Mouse (Mus musculus) hindbrain, embryonic 11.5 days (tissue): ENCODE results near the gene Tmem38b. TPM values are rescaled to one million over a fixed set of nuclear protein-coding genes. Genes with fewer than 3 reads are reported as not detected.

Source experiments
- ATAC-seq: fragments of 200-750 bp; cut with Nextera tagmentation; 2 replicates; pipeline ENCODE4 v1.8.0; 2017; ENCODE audit warnings: mild to moderate bottlenecking, moderate TSS enrichment, moderate library complexity; ENCODE audit not compliant: low FRiP score
- DNase-seq: peaks from one replicate; pipeline ENCODE4 v3.0.0-alpha.2; 2015; ENCODE audit warnings: low spot score
- H3K27ac ChIP-seq: fragments of 300-500 bp; sonication (generic); 2 replicates; pipeline ENCODE4 v1.5.1; 2014; ENCODE audit warnings: mild to moderate bottlenecking, low read depth, low read length
- H3K27me3 ChIP-seq: fragments of 300-500 bp; sonication (generic); 2 replicates; pipeline ENCODE4 v1.6.1; 2014; ENCODE audit warnings: mild to moderate bottlenecking, low read length, moderate library complexity, mixed read lengths; ENCODE audit not compliant: control insufficient read depth, insufficient read depth
- H3K36me3 ChIP-seq: fragments of 300-500 bp; sonication (generic); 2 replicates; pipeline ENCODE4 v1.6.1; 2014; ENCODE audit warnings: mild to moderate bottlenecking, low read length, moderate library complexity, mixed read lengths; ENCODE audit not compliant: control insufficient read depth, insufficient read depth
- H3K4me1 ChIP-seq: fragments of 300-500 bp; sonication (generic); replicated peaks from 2 replicates; pipeline ENCODE4 v1.6.1; 2014; ENCODE audit warnings: low read length, mixed read lengths; ENCODE audit not compliant: control insufficient read depth, insufficient read depth
- H3K4me2 ChIP-seq: fragments of 300-500 bp; sonication (generic); replicated peaks from 2 replicates; pipeline ENCODE4 v1.6.1; 2014; ENCODE audit warnings: mild to moderate bottlenecking, low read depth, low read length
- H3K4me3 ChIP-seq: fragments of 300-500 bp; sonication (generic); 2 replicates; pipeline ENCODE4 v1.5.1; 2014; ENCODE audit warnings: low read depth, low read length
- H3K9ac ChIP-seq: fragments of 300-500 bp; sonication (generic); 2 replicates; pipeline ENCODE4 v1.6.1; 2014; ENCODE audit warnings: low read depth, low read length
- H3K9me3 ChIP-seq: fragments of 300-500 bp; sonication (generic); 2 replicates; pipeline ENCODE4 v1.6.1; 2016; ENCODE audit warnings: low read length; ENCODE audit not compliant: control insufficient read depth
- WGBS: fragments of 180-500 bp; shearing (Covaris S2); extraction: QIAGEN DNeasy Blood & Tissue Kit; methylation state at CpG from one replicate; pipeline ENCODE4 v1.1.7; 2014; 5-methylcytosine and 5-hydroxymethylcytosine counted together
- polyA plus RNA-seq: library from polyadenylated mRNA; unstranded; fragments of >200 nt; fragmentation: Nextera tagmentation; extraction: Ambion mirVana; gene quantifications from 2 replicates; pipeline ENCODE4 v1.2.1, GENCODE M21; 2014

Gene Tmem38b
- polyA plus RNA-seq, 1 experiment from 2014 or later = 5.8 TPM

- Histone ChIP-seq H3K4me1 (no peaks in the 10 kb centered on the region), H3K9me3 (no peaks in the 10 kb centered on the region), H3K4me2 (no peak overlapping the region), H3K27ac (no peak overlapping the region), H3K4me3 (no peak overlapping the region), H3K27me3 (no peaks in the 10 kb centered on the region), H3K36me3 (no peaks in the 10 kb centered on the region), H3K9ac (no peak overlapping the region)
- DNase-seq (no peak), ATAC-seq (no peak)
- 61% methylated on average over 22 of the region's 22 CpGs for WGBS
Observed at GRCm38 (mm10) chr4:53886342-53887088, 60.7 kb downstream of the Tmem38b start.

- H3K27ac ChIP-seq = no peak overlapping the region
- H3K4me2 ChIP-seq = no peak overlapping the region
- no peaks in the 10 kb centered on the region for H3K9me3 ChIP-seq
- no peaks in the 10 kb centered on the region for H3K36me3 ChIP-seq
- no peaks in the 10 kb centered on the region for H3K4me1 ChIP-seq
- no peak for ATAC-seq
- no peaks in the 10 kb centered on the region for H3K27me3 ChIP-seq
- 76% methylated on average over 1 of the region's 1 CpGs for WGBS
- no peak overlapping the region for H3K9ac ChIP-seq
- DNase-seq = no peak
- no peak overlapping the region for H3K4me3 ChIP-seq
Observed at GRCm38 (mm10) chr4:53895335-53895734, 69.5 kb downstream of the Tmem38b start.

GRCm38 (mm10) chr4:53896150-53896833 lies 70.4 kb downstream of the Tmem38b start:
- 87% methylated on average over 7 of the region's 7 CpGs for WGBS

GRCm38 (mm10) chr4:53900386-53900971 lies 74.6 kb downstream of the Tmem38b start:
- WGBS = 50% methylated on average over 6 of the region's 6 CpGs
- Histone ChIP-seq H3K9ac (no peak overlapping the region), H3K36me3 (no peaks in the 10 kb centered on the region), H3K9me3 (no peaks in the 10 kb centered on the region), H3K27me3 (no peaks in the 10 kb centered on the region), H3K4me1 (no peaks in the 10 kb centered on the region), H3K4me3 (no peak overlapping the region), H3K4me2 (no peak overlapping the region), H3K27ac (no peak overlapping the region)
- no peak for DNase-seq
- no peak for ATAC-seq

More at GRCm38 (mm10) chr4:53896150-53896833, 70.4 kb downstream of the Tmem38b start:
- no peak overlapping the region for H3K4me2 ChIP-seq
- no peaks in the 10 kb centered on the region for H3K4me1 ChIP-seq
- no peak for ATAC-seq
- no peak overlapping the region for H3K27ac ChIP-seq
- H3K9me3 ChIP-seq = no peaks in the 10 kb centered on the region
- no peak overlapping the region for H3K4me3 ChIP-seq
- no peaks in the 10 kb centered on the region for H3K27me3 ChIP-seq
- H3K9ac ChIP-seq = no peak overlapping the region
- no peak for DNase-seq
- H3K36me3 ChIP-seq = no peaks in the 10 kb centered on the region

- H3K27me3 ChIP-seq = no peaks in the 10 kb centered on the region
- 91% methylated on average over 7 of the region's 7 CpGs for WGBS
- H3K9me3 ChIP-seq = no peaks in the 10 kb centered on the region
- H3K9ac ChIP-seq = no peak overlapping the region
- DNase-seq = no peak
- no peaks in the 10 kb centered on the region for H3K36me3 ChIP-seq
- no peak overlapping the region for H3K4me2 ChIP-seq
- no peaks in the 10 kb centered on the region for H3K4me1 ChIP-seq
- H3K27ac ChIP-seq = no peak overlapping the region
- ATAC-seq = no peak
- H3K4me3 ChIP-seq = no peak overlapping the region
Observed at GRCm38 (mm10) chr4:53904335-53904734, 78.5 kb downstream of the Tmem38b start.

- DNase-seq = no peak
- H3K27ac ChIP-seq = no peak overlapping the region
- H3K4me1 ChIP-seq = no peaks in the 10 kb centered on the region
- no peak for ATAC-seq
- H3K9me3 ChIP-seq = no peaks in the 10 kb centered on the region
- no peaks in the 10 kb centered on the region for H3K36me3 ChIP-seq
- no peak overlapping the region for H3K9ac ChIP-seq
- H3K4me3 ChIP-seq = no peak overlapping the region
- H3K27me3 ChIP-seq = no peaks in the 10 kb centered on the region
- H3K4me2 ChIP-seq = no peak overlapping the region
- WGBS = 40% methylated on average over 6 of the region's 6 CpGs
Observed at GRCm38 (mm10) chr4:53905537-53905936, 79.7 kb downstream of the Tmem38b start.

GRCm38 (mm10) chr4:53907071-53907470 lies 81.2 kb downstream of the Tmem38b start:
- WGBS = 95% methylated on average over 3 of the region's 3 CpGs
- Histone ChIP-seq H3K9ac (no peak overlapping the region), H3K27ac (no peak overlapping the region)

More at GRCm38 (mm10) chr4:53907071-53907470, 81.2 kb downstream of the Tmem38b start:
- Histone ChIP-seq H3K4me2 (no peak overlapping the region), H3K9me3 (no peaks in the 10 kb centered on the region), H3K4me1 (no peaks in the 10 kb centered on the region), H3K4me3 (no peak overlapping the region), H3K27me3 (no peaks in the 10 kb centered on the region), H3K36me3 (no peaks in the 10 kb centered on the region)
- no peak for ATAC-seq
- DNase-seq = no peak
